Mouse (Mus musculus) embryo, embryonic 9.5 days (tissue): ENCODE results near the gene Cpt1a.

Experiments used
- DNase-seq: peaks from one replicate; pipeline ENCODE4 v3.0.0-alpha.2; 2017; ENCODE audit errors: extremely low spot score

The Cpt1a gene

DNA sequence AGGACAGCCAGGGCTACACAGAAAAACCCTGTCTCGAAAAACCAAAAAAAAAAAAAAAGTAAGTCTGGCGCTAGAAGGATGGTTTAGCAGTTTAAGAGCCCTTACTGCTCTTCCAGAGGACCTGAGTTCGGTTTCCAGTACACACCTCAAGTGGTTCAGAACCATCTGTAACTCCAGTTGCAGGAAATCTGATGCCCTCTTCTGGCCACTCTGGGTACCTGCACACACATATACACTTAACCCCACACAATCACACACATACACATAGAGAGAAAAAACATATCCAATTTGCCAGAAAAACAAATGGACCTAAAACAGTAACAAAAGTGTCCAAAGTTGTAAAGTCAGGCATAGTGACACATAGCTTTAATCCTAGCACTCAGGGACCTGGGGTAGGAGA, 43.0 kb downstream of the Cpt1a start:
- DNase-seq, result no peak

- no peak for DNase-seq
Observed at GRCm38 (mm10) chr19:3368276-3368675, 46.1 kb downstream of the Cpt1a start.

- DNase-seq, result no peak
Observed at GRCm38 (mm10) chr19:3373380-3373779, 51.2 kb downstream of the Cpt1a start.

- no peak for DNase-seq
Observed at GRCm38 (mm10) chr19:3374028-3374427, 51.9 kb downstream of the Cpt1a start.

DNA sequence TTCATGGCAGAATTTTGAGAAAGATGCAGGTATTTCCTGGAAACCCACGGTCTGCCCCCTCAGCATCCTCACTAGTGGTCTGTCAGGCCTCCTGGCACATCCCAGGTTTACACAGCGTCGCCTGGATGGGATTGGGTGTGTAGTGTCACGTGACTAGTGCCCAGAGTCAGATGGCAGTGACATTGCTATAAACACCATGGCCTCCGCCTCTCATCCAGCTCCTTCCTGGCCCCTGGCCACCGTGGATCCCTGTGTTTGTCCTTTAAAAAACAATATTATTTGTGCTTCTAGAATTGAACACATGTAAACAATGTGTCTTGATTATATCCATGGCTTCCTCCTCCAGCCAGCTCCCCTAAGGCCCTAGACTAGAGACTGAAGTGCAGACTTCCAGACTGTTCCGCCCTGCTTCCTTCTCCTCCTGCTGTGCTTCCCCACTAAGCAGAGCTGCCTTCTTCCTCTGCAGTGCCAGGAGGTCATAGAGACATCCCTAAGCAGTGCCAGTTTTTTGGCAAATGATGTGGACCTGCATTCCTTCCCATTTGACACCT, 53.9 kb downstream of the Cpt1a start:
- no peak for DNase-seq

DNA sequence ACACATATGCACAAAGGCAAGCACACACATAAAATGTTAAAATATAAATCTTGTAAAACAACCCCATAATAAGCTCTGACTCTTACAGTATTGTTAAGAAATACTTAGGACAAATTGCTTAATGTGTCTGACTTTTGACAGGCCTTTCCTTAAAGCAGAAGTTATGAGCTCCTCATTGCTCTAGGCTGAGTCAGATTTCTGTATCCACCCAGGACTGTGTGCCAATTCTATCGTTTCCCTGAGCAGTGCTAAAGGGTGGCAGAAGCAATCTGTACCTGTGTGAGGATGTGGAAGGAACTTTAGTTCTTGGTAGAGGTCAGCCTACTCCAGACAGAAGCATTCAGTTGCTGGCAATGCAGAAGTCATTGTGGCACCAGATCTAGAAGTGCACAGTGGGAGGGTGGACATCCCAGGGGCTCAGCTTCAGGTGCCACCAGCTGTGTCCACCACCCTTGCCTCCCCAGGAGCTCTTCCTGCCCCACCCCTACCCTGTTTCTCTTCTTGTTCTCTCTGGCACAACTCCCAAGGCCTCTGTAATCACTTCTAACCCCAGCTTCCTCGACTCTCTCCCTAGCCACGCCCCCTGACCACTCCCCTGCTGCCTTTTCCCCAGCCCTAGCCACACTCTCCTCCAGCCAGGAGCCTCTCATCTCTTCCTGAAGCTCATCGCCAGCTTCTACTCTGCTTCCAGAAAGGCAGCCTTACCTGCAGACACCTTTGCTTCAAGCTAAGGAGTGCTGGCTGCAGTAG, 55.0 kb downstream of the Cpt1a start:
- no peak for DNase-seq

DNA sequence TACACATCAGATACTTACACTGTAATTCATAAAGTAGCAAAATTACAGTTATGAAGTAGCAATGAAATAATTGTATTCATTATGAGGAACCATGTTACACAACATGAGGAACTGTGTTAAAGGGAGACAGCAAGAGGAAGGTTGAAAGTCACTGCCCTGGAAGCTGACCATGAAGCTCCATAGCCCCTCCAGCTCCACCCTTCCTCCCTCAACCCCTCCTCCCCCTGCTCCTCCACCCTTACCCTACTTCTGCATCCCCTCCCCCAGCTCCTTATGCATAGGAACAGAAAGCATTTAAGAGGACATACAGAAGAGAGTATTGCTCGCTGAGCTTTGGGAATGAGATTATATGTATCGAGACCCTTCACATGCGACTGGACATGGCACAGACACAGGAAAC, 56.5 kb downstream of the Cpt1a start:
- DNase-seq, result no peak

DNA sequence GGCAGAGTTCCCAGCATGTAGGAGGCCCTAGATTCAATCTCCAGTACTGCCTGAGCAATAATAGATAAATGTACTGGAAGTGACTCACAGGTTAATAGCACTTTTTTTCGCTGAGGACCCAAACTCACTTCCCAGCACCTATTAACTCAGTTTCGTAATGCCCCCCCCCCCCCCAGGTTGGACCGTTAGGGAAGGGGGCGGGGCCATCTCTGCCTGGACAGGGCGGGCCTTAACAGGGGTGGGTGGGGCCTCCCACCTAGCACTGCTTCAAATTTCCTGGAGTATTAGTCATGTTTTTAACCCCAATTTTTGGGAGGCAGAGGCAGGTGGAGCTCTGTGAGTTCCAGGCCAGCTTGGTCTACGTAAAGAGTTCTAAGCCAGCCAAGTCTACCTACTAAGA, 65.9 kb downstream of the Cpt1a start:
- DNase-seq, result no peak

DNA sequence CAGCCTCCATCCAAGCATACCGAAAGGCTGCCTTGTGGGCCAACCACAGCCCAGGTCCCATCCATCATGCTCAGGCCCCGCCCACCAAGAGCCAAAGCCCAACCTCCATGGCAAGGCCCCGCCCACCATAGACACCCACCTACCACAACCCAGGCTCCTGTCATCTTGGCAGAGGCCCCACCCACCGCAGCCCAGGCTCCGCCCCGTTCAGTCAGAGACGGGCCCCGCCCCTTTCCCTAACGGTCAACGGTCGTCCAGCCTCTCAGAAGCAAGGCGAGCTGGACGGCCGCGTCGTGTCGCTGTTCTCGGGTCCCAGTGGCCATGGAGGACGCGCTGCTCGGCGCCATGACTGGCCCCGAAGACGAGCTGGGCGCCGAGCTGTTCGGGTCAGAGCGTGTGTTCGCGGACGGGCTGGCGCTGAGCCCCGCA, 66.5 kb downstream of the Cpt1a start, which contains the start of gene Tesmin:
Tesmin (plus strand) TSS at position 229 of the 429 bp plus-strand sequence.
- peak; percentile 89 for DNase-seq

DNA sequence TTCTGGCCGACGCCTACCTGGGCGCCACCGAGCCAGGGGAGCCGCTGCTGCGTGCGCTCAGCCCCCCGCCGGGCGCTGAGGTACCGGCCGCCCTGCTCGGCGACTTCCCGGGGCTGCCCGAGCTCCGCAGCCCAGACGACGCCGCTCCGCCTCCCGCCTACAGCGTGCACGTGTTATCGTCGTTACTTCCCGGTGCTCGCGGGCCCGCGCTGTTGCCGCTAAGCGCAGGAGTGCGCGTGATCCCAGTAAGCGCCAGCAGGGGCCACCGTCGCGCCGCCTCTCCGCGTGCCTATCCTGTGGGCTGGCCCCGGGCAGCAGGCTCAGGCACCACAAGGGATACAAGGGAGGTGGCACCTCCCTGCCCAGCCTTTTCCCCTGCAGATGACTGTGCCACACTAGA, 67.0 kb downstream of the Cpt1a start:
- DNase-seq, result peak; percentile 88

- peak; percentile 6 for DNase-seq
Observed at GRCm38 (mm10) chr19:3392384-3392783, 70.2 kb downstream of the Cpt1a start.

DNA sequence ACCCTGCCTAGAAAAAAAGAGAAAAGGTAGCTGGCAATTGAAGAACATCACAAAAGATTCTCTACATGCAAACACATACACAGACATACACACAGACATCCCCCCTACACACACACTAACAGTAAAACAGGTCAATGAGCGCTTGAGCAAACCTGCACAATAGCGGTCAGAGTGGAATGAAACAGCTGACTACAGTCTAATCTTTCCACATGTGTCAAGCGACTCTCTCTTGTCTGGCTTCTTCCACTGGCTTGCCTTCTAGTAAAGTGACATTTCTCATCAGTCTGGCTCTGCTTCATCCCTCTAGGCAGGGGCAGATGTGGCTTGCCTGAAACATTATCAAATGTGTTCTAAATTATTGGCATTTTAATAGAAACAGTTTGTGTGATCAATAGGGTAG, 72.1 kb downstream of the Cpt1a start:
- no peak for DNase-seq

DNA sequence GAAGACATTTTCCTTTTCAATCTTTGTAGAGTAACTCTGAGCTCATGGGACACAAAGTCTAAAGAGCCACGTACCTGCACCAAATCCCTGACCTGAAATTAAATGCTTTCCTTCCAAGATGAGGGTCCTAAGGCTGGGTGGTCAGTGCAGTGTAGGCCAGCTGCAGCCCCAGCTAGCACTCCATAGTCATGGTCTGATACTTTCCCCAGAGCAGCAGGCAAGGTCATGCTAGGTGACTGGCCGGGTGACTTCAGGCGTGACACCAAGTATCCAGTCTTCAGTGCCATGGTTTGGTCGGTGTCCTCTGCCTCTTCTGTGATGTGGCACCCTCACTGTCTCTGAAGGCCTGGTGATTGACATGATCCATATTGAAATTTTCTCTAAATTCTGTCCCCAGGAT, 77.9 kb downstream of the Cpt1a start:
- no peak for DNase-seq

- DNase-seq, result no peak
Observed at GRCm38 (mm10) chr19:3401504-3401903, 79.4 kb downstream of the Cpt1a start.

DNA sequence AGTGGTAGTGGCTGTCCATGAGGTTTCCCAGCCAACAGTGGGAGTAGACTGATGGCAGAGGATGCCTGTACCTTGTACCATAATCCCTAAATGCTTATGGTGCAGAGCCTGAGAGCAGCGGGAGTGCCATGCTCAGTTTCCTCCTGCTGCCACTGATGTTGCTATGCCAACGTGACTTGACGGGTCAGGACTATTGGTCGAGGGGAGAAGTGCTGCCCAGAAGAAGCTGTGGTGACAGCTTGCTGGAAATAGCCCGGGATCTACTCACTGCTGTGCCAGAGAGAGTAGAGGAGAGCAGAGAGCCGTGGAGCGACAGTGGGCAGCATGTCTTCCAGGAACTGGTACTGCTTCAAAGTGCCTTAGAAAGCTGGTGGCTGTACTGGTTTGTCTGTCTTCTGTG, 79.8 kb downstream of the Cpt1a start:
- DNase-seq, result no peak

DNA sequence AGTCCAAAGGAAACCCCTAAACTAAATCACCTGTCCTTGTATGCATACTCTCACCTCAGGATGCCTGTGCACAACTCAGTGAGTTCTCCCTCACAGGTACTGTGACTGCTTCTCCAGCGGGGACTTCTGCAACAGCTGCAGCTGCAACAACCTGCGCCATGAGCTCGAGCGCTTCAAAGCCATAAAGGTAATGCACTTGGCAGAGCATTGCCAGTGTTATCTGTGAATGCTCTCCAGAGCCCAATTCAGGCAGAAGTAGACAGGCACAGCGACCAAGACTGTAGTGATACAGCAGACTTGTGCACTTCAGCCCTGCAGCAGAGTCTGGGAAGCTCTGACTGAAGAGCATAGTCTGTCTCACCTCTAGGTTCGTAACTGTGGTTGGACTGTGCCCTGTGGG, 80.3 kb downstream of the Cpt1a start:
- DNase-seq, result no peak

GRCm38 (mm10) chr19:3404030-3404429, 81.9 kb downstream of the Cpt1a start:
- DNase-seq, result no peak

DNA sequence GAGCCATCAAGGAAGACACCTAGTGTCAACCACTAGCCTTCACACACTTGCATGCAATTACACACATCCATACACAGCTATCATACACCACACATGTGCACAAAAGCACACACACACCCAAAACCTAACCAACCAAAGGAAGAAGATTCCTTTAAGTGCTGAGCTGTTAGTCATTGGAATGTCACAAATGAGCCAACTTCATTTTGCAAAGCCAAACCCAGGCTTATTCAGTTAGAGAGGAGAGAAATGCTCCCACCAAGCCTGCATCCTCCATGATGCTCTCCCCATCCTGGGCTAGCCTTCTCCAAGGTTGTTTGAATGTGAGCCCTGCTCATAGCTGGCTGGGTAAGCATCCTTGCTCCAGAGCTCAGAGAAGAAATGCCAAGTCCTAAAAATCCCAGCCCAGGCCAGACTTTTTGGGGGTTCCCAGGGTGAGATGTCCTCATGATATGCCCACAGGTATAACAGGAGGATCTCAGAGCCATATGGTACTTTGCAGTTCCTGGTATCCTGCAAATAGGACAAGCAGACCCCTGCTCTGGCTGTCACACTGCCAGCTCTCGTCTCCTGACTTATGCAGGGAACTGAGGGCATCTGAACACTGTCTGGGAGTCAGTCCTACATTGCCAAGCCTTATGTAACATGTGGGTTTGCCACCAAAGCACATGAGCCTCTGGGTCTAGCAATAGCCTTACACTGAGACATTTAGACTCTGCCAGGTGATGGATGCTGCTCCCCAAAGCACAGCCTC, 83.6 kb downstream of the Cpt1a start:
- DNase-seq, result no peak

GRCm38 (mm10) chr19:3414268-3414733, 92.2 kb downstream of the Cpt1a start, which contains the start of gene Gal:
Gene Gal (minus strand): TSS chr19:3414544.
- DNase-seq, result no peak

- DNase-seq, result no peak
Observed at GRCm38 (mm10) chr19:3419251-3419650, 97.1 kb downstream of the Cpt1a start.

- DNase-seq, result no peak
Observed at GRCm38 (mm10) chr19:3422488-3422887, 100.4 kb downstream of the Cpt1a start.

DNA sequence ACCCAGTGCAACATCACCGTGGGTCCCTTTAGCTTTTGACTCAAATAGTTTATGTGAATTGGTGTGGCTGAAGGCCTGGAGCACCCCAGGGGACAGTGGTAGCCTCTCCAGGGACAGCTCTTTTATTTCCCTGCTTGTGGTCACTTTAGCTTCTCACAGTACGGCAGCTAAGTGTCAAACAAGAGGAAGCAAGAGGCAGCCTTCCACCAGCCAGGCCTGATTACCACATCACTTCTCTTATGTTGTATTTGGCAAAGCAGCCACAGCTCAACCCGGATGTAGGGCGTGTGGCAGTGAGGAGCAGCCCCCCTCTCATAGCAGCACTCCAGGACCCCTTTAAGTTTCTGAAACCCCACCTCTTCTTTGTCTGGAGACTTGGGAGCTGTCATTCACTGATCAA, 100.8 kb downstream of the Cpt1a start:
- no peak for DNase-seq

DNA sequence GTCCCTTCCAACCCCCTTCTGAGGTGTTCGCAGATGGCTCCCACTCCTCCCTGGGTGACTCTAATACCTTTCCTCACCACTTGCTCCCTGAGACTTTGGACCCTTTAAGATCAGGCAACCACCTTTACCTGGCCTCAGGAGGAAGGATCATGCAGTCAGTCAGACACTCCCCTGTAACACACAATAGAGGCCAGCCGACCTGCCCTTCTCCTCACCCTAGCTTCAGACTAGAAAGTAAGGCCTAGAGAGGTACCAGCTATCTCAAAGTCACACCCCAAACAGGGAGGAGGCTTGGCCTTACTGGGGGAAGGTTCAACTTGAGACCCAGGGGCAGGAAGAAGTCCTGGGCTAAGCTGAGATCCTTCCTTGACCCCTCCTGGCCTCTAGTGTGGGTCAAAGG, 102.1 kb downstream of the Cpt1a start:
- no peak for DNase-seq
